Mouse (Mus musculus) gonadal fat pad, adult 2 months (tissue): ENCODE results near the gene Mapre3. TPM values are rescaled to one million over a fixed set of nuclear protein-coding genes. Genes with fewer than 3 reads are reported as not detected.

ENCODE experiments used
- DNase-seq: peaks from one replicate; pipeline ENCODE4 v3.0.0-alpha.2; 2012; ENCODE audit warnings: low read depth
- polyA plus RNA-seq: library from polyadenylated mRNA; depleted of rRNA; stranded (reverse); fragments of >200 nt; gene quantifications from 2 replicates; pipeline ENCODE4 v1.2.3, GENCODE M21; 2012; rRNA removed

The Mapre3 gene
- polyA plus RNA-seq = 31.4 and 36.3 TPM in 2 replicates

DNA sequence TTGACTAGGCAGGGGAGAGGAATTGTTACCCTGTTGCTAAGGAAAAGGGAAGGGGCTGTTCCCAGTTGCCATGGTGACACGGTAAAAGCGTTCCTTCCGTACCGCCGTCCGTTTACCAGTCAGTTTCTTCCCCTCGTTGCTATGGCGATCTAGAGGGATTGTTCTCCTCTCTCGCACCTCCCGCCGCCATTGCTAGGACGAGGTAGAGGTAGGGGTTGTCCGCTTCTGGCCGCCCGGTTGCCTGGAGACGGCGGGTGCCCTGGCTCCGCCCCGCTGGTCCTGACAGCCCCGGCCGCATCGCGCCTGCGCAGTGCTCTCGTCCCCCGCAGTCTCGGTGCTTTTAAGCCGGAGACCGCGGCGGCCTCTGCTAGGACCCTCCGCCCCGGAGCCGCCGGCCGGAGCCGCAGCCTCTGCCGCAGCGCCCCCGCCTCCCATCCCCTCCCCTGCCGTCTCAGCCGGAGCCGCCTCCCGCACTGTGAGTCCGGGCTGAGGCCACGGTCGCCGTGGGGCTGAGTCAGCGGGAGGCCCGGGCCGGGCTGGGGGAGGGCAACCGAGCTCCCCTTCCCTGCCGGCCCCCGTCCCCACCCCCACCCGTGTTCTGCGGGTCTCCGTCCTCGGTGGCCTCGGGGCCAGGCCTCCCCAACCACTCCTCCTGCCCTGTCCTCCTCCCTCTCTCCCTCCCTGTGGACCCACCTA lies at the start of gene Mapre3:
TSS of gene Mapre3 (plus strand) at position 218 of the 696 bp plus-strand sequence.
- no peak for DNase-seq

GRCm38 (mm10) chr5:30765596-30766370 lies 48.7 kb upstream of the Mapre3 start:
- DNase-seq = no peak

- DNase-seq = no peak
Observed at GRCm38 (mm10) chr5:30768082-30768481, 46.4 kb upstream of the Mapre3 start.

GRCm38 (mm10) chr5:30768598-30768997 lies 45.8 kb upstream of the Mapre3 start:
- no peak for DNase-seq

DNA sequence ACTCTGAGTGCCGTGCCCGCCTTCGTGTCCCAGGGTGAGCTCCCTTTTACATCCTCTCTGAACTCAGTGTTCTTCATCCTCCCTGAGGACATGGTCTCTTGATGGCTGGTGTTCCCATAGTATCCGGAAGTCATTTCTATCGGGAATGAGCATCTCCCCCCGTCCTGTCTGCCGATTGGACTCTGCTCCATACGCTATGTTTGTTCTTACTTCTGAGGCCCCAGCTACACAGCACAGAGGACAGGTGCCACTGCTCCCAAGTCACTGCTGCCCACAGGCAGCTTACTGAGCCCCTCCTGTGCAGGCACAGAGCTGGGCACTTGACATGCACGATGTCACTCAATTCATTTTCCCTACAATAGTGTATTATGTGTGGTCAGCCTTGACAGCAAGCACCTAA lies 45.4 kb upstream of the Mapre3 start:
- no peak for DNase-seq

- no peak for DNase-seq
Observed at GRCm38 (mm10) chr5:30774601-30775371, 39.7 kb upstream of the Mapre3 start.

GRCm38 (mm10) chr5:30780699-30781098 lies 33.7 kb upstream of the Mapre3 start:
- no peak for DNase-seq

DNA sequence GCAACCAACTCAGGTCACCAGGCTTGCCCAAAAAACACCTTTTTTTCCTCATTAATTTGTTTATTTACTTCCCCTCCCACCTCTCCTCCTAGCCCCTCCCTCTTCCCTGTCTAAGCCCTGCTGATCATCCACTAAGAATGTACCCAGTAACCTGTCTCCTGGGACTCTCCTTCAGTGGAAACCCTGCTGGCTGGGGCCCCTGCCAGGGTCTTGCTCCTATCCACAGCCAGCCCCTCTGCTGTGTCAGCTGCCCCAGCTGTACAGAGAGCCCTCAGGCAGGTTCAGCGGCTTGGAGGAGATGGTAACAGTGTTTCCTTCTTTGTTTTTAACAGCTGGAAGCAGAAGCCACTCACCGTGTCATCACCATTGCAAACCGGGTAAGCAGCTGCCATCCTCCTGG lies 33.3 kb upstream of the Mapre3 start:
- no peak for DNase-seq

DNA sequence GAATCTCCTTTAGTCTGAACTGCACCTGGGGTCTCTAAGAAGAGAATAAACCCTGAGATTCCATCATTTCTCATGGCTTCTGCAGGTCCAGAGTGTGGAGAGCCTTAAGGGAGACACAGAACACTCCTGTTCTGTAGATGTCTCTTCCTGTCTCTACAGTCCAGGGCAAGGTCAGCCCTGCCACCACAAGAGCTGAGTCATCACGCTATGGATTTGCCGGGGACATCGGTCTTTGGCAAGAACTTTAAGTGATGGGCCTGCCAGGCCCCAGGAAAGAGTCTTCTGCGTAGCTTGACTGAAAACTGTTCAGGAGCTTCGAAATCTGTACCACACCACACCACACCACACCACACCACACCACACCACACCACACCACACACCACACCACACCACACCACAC lies 27.1 kb upstream of the Mapre3 start:
- no peak for DNase-seq

- no peak for DNase-seq
Observed at GRCm38 (mm10) chr5:30790047-30790446, 24.4 kb upstream of the Mapre3 start.

GRCm38 (mm10) chr5:30796125-30796524 lies 18.3 kb upstream of the Mapre3 start:
- no peak for DNase-seq

- no peak for DNase-seq
Observed at GRCm38 (mm10) chr5:30797482-30797881, 17.0 kb upstream of the Mapre3 start.

DNA sequence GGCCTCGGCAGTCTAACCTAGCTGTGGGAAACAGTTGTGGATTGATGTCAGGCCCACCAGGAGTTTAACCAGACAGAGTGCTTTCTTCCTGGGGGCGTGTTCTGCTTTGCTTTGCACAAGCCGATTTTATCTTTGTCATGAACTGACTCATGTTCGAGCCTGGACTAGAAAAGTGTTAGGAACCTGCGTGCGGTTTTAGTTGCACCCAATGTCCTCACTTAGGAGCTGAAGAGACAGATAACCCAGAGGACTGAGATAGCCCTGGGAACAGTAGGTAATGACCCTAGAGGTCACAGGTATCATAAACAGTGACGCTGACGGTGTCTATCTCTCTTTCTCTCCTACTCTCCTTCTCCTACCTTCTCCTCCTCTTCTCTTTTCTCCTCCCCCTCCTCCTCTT lies 16.5 kb upstream of the Mapre3 start:
- no peak for DNase-seq

DNA sequence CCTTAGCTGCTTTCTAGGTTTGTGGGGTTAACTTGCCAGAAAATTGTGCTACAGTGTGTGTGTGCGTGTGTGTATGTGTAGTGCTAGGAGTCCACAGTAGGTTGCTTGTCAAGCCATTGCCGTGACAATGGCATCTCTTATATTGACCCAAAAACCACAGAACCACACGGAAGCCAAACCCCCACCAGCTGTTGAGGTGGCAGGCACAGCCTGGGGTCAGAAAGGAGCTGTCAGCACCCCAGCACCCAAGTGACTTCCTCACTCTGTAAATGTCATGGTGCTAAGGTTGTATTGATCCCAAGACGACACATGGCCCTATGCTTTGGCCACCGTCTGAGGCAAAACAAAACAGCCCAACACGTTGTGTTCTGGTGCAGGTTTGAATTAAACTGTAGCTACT lies 15.5 kb upstream of the Mapre3 start:
- DNase-seq = no peak

- DNase-seq = no peak
Observed at GRCm38 (mm10) chr5:30802724-30803467, 11.5 kb upstream of the Mapre3 start.

GRCm38 (mm10) chr5:30806106-30806505 lies 8.3 kb upstream of the Mapre3 start:
- no peak for DNase-seq

- no peak for DNase-seq
Observed at GRCm38 (mm10) chr5:30815120-30815465, 652 bp downstream of the Mapre3 start.

- DNase-seq = no peak
Observed at GRCm38 (mm10) chr5:30816261-30816791, 1.9 kb downstream of the Mapre3 start.

DNA sequence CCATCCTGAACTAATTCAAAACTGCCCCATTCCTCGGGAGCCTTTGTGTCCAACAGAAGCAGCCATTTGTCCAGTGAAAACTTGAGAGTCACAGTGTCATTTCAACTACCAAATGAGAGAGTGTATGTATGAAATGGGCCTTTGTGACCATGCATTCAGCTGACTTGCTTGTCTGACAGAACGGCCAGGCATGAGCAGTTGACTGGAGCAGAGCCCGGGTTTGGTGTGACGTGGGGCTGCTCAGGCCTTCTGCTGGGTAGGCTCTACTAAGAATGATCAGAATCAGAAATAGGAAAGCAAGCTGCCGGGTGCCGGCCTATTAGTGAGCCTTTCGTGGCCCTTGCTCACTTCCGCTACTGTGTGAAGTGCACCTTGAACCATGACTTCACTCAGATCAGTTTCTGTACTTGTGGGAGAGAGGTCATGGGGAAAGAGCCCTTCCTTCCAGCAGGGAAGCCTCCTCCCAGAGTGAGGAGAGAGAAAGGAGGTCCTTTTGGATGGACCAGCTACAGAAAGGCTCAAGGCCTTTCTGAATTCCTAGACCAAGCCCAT lies 4.4 kb downstream of the Mapre3 start:
- no peak for DNase-seq

- no peak for DNase-seq
Observed at GRCm38 (mm10) chr5:30822689-30823088, 8.2 kb downstream of the Mapre3 start.

DNA sequence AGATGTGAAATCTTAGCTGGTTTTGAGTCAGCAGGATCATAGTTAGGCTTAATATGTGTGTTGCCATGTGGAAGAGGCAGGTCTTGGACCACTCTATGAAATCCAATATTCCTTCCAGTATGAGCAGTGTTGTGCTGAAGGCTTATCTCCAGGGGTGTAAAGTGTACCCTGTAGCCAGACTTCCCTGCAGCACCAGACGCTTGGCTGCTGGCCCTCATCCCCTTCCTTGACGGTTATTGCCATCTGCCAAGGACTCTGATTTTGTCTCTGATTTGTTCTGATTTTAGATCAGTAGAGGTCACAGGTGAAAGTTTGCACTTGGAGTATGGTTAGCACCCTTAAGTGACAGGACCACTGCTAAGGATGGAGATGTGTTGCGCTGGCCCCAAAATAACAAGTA lies 8.7 kb downstream of the Mapre3 start:
- no peak for DNase-seq
